Mouse (Mus musculus): ENCODE measurements around the gene Galnt10. TPM values are rescaled to one million over a fixed set of nuclear protein-coding genes. Genes with fewer than 3 reads are reported as not detected.

The Galnt10 gene
- total and polyA plus RNA-seq, 3 experiments, result 17.5 to 41.2 (median 21.4) TPM

GRCm38 (mm10) chr11:57650867-57651266 is 5.6 kb downstream of the Galnt10 start:
- TF ChIP-seq TAL1 (conservative IDR thresholded peaks at IDR 0.05; ENCODE audit: low read depth, low read length) (no peak), GATA1 (IDR thresholded peaks at IDR 0.05; ENCODE audit: borderline replicate concordance, low read length) (no peak), POLR2AphosphoS5 (IDR thresholded peaks at IDR 0.05; ENCODE audit: insufficient replicate concordance, low read depth, low read length) (no peak), GATA2 (IDR thresholded peaks at IDR 0.05; ENCODE audit: borderline replicate concordance, low read depth, low read length) (no peak), CTCF (IDR thresholded peaks at IDR 0.05; ENCODE audit: low read depth, low read length) (no peak)
- H3K4me1 ChIP-seq (ENCODE audit: insufficient read depth, low read depth, low read length), result peaks cover 99% of the 10 kb centered on the region
- H3K36me3 ChIP-seq (replicated peaks), result peaks cover 71% of the 10 kb centered on the region
- H3K27me3 ChIP-seq (ENCODE audit: insufficient read depth, low read length), result no peaks in the 10 kb centered on the region
- DNase-seq (ENCODE audit: low spot score) (peak; percentile 44), ATAC-seq (ENCODE audit: extremely low read depth, insufficient number of reproducible peaks, low FRiP score, poor library complexity, severe bottlenecking) (no peak)
- H3K4me3 ChIP-seq (ENCODE audit: low read depth, low read length), result peak overlapping the region; percentile 67; the same call in 1 of the 2 replicates
- H3K9me3 ChIP-seq (replicated peaks), result no peaks in the 10 kb centered on the region

- Histone ChIP-seq H3K4me3 (ENCODE audit: low read depth, low read length) (peak overlapping the region; percentile 67; the same call in 1 of the 2 replicates), H3K36me3 (replicated peaks) (peaks cover 75% of the 10 kb centered on the region), H3K27me3 (ENCODE audit: insufficient read depth, low read length) (no peaks in the 10 kb centered on the region), H3K9me3 (replicated peaks) (no peaks in the 10 kb centered on the region), H3K4me1 (ENCODE audit: insufficient read depth, low read depth, low read length) (peaks cover 100% of the 10 kb centered on the region)
- TF ChIP-seq TAL1 (conservative IDR thresholded peaks at IDR 0.05; ENCODE audit: low read depth, low read length) (peak; percentile 93), GATA1 (IDR thresholded peaks at IDR 0.05; ENCODE audit: borderline replicate concordance, low read length) (no peak)
- DNase-seq (ENCODE audit: low spot score) (peak; percentile 79), ATAC-seq (ENCODE audit: extremely low read depth, insufficient number of reproducible peaks, low FRiP score, poor library complexity, severe bottlenecking) (peak; percentile 47)
These were observed 6.1 kb downstream of the Galnt10 start for GRCm38 (mm10) chr11:57651281-57651810.

- TF ChIP-seq GATA1 (IDR thresholded peaks at IDR 0.05; ENCODE audit: borderline replicate concordance, low read length), result no peak
- TF ChIP-seq CTCF (IDR thresholded peaks at IDR 0.05; ENCODE audit: low read depth, low read length), result no peak
- no peak for TF ChIP-seq TAL1 (conservative IDR thresholded peaks at IDR 0.05; ENCODE audit: low read depth, low read length)
- TF ChIP-seq GATA2 (IDR thresholded peaks at IDR 0.05; ENCODE audit: borderline replicate concordance, low read depth, low read length), result no peak
- TF ChIP-seq POLR2AphosphoS5 (IDR thresholded peaks at IDR 0.05; ENCODE audit: insufficient replicate concordance, low read depth, low read length), result no peak
- no peaks in the 10 kb centered on the region for H3K9me3 ChIP-seq (replicated peaks)
- DNase-seq (ENCODE audit: low spot score) (no peak), ATAC-seq (ENCODE audit: extremely low read depth, insufficient number of reproducible peaks, low FRiP score, poor library complexity, severe bottlenecking) (no peak)
- no peaks in the 10 kb centered on the region for H3K27me3 ChIP-seq (ENCODE audit: insufficient read depth, low read length)
- peaks cover 100% of the 10 kb centered on the region for H3K4me1 ChIP-seq (ENCODE audit: insufficient read depth, low read depth, low read length)
- H3K4me3 ChIP-seq (ENCODE audit: low read depth, low read length), result peak overlapping the region; percentile 52; the same call in 1 of the 2 replicates
- peaks cover 76% of the 10 kb centered on the region for H3K36me3 ChIP-seq (replicated peaks)
These were observed 7.1 kb downstream of the Galnt10 start for GRCm38 (mm10) chr11:57652206-57652922.

GRCm38 (mm10) chr11:57652923-57653660 is 7.8 kb downstream of the Galnt10 start:
- ATAC-seq (ENCODE audit: extremely low read depth, insufficient number of reproducible peaks, low FRiP score, poor library complexity, severe bottlenecking), result no peak
- peaks cover 76% of the 10 kb centered on the region for H3K36me3 ChIP-seq (replicated peaks)
- H3K9me3 ChIP-seq (replicated peaks), result no peaks in the 10 kb centered on the region
- peaks cover 100% of the 10 kb centered on the region for H3K4me1 ChIP-seq (ENCODE audit: insufficient read depth, low read depth, low read length)
- peak overlapping the region; percentile 57; the same call in 1 of the 2 replicates for H3K4me3 ChIP-seq (ENCODE audit: low read depth, low read length)
- TF ChIP-seq GATA1 (IDR thresholded peaks at IDR 0.05; ENCODE audit: borderline replicate concordance, low read length) (no peak), TAL1 (conservative IDR thresholded peaks at IDR 0.05; ENCODE audit: low read depth, low read length) (no peak), POLR2AphosphoS5 (IDR thresholded peaks at IDR 0.05; ENCODE audit: insufficient replicate concordance, low read depth, low read length) (no peak), CTCF (IDR thresholded peaks at IDR 0.05; ENCODE audit: low read depth, low read length) (no peak), GATA2 (IDR thresholded peaks at IDR 0.05; ENCODE audit: borderline replicate concordance, low read depth, low read length) (no peak)
- DNase-seq (ENCODE audit: low spot score), result no peak
- H3K27me3 ChIP-seq (ENCODE audit: insufficient read depth, low read length), result no peaks in the 10 kb centered on the region

- TF ChIP-seq TAL1 (conservative IDR thresholded peaks at IDR 0.05; ENCODE audit: low read depth, low read length), result no peak
- no peak for TF ChIP-seq POLR2AphosphoS5 (IDR thresholded peaks at IDR 0.05; ENCODE audit: insufficient replicate concordance, low read depth, low read length)
- TF ChIP-seq GATA2 (IDR thresholded peaks at IDR 0.05; ENCODE audit: borderline replicate concordance, low read depth, low read length), result no peak
- TF ChIP-seq CTCF (IDR thresholded peaks at IDR 0.05; ENCODE audit: low read depth, low read length), result no peak
- TF ChIP-seq GATA1 (IDR thresholded peaks at IDR 0.05; ENCODE audit: borderline replicate concordance, low read length), result no peak
- ATAC-seq (ENCODE audit: extremely low read depth, insufficient number of reproducible peaks, low FRiP score, poor library complexity, severe bottlenecking) (no peak), DNase-seq (ENCODE audit: low spot score) (no peak)
- no peaks in the 10 kb centered on the region for H3K27me3 ChIP-seq (ENCODE audit: insufficient read depth, low read length)
- peaks cover 76% of the 10 kb centered on the region for H3K36me3 ChIP-seq (replicated peaks)
- peak overlapping the region; percentile 57; the same call in 1 of the 2 replicates for H3K4me3 ChIP-seq (ENCODE audit: low read depth, low read length)
- peaks cover 100% of the 10 kb centered on the region for H3K4me1 ChIP-seq (ENCODE audit: insufficient read depth, low read depth, low read length)
- H3K9me3 ChIP-seq (replicated peaks), result no peaks in the 10 kb centered on the region
These were observed 8.6 kb downstream of the Galnt10 start for GRCm38 (mm10) chr11:57653796-57654195.

- TF ChIP-seq GATA2 (IDR thresholded peaks at IDR 0.05; ENCODE audit: borderline replicate concordance, low read depth, low read length) (no peak), POLR2AphosphoS5 (IDR thresholded peaks at IDR 0.05; ENCODE audit: insufficient replicate concordance, low read depth, low read length) (no peak), GATA1 (IDR thresholded peaks at IDR 0.05; ENCODE audit: borderline replicate concordance, low read length) (no peak)
- peaks cover 99% of the 10 kb centered on the region for H3K4me1 ChIP-seq (ENCODE audit: insufficient read depth, low read depth, low read length)
- no peak for DNase-seq (ENCODE audit: low spot score)
- H3K9me3 ChIP-seq (replicated peaks), result no peaks in the 10 kb centered on the region
- H3K27me3 ChIP-seq (ENCODE audit: insufficient read depth, low read length), result no peaks in the 10 kb centered on the region
- no peak for ATAC-seq (ENCODE audit: extremely low read depth, insufficient number of reproducible peaks, low FRiP score, poor library complexity, severe bottlenecking)
- H3K36me3 ChIP-seq (replicated peaks), result peaks cover 75% of the 10 kb centered on the region
- H3K4me3 ChIP-seq (ENCODE audit: low read depth, low read length), result peak overlapping the region; percentile 52; the same call in 1 of the 2 replicates
These were observed 9.1 kb downstream of the Galnt10 start for GRCm38 (mm10) chr11:57654386-57654785.

Data from G1E (cell line).